Mouse (Mus musculus): ENCODE results near the gene Ppp1r14b. TPM values are rescaled to one million over a fixed set of nuclear protein-coding genes. Genes with fewer than 3 reads are reported as not detected.

Gene Ppp1r14b
- total and polyA plus RNA-seq, 3 experiments: 123 to 288 (median 156) TPM

- DNase-seq: peak; percentile 76
These were observed 1.1 kb downstream of the Ppp1r14b start, which contains the start of gene Plcb3 for GRCm38 (mm10) chr19:6975537-6976521. Gene Plcb3 (minus strand): TSS chr19:6976470.

DNA sequence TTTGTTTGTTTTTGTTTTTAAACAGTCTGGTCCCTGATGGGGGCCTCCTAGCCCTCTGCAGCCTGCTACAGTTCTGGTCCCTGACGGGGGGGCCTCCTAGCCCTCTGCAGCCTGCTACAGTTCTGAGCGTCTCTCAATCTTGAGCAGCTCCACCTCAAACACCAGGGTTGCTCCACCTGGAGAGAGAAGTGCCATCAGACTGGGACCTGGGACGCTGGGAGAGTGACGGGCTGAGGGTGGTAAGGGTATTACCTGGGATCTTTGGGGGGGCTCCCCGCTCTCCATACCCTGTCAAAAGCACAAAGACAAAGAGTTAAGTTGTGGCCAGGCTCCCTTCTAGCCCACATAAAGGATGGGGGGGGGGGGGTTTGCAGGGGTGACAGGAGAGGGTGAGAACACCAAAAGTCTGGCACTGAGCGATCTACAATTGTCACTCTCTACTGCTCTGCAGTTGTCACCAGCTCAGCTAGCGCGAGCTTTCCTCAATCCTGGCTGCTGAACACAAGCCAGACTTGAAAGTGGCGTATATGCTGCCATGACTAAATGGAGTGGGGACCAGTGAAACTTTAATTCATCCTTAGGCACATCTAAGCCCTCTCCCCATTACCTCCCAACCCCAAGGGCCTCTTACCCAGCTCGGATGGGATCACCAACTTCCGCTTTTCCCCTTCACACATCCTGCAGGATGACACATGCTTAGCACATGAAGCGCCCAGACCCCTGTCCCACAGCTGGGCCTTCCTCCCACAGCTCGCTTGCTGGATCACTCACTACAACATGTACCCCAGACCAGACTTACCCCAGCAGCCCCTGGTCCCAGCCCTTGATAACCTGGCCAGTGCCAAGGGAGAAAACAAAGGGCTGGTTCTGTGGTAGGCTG, 3.2 kb downstream of the Ppp1r14b start:
- no peak for DNase-seq

DNA sequence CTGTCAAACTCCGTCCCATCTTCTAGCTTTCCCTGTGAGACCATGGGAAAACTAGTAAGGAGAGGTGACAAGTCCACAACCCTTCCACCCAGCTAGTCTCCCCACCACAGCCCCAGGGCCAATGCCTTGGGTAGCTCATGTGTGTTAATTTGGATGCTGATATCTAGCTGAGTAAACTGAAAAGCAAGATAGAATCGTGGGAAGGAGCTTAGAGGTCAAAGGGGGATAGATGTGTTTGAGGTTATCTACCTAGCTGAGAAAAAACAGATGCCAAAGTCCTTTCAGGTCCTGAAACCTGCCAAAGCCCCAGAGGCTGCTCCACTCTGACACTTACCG, 3.8 kb downstream of the Ppp1r14b start:
- no peak for DNase-seq

DNA sequence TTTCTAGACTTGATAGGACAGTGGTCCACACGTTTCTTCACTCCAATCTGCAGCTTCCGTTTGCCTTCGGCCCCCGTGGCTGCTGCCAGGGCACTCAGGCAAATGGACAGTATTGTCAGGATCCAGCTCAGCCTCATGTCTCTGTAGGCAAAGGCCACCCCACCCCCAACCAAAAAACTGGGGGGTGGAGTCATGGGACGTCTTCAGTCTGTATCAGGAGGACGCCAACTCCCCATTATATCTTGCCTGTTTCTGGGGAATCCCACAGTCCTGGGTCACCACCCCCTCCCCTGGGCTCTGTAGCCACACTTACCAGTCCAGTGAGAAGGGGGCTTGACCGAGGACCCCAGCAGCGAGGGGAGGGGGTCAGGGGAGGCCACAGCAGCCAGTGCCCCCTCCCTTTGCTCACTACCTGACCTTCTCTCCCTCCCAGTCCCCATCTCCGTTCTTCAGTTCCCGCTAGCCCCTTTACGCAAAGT, 4.3 kb downstream of the Ppp1r14b start:
- peak; percentile 71 for DNase-seq

- peak; percentile 100 for DNase-seq
These were observed 5.0 kb downstream of the Ppp1r14b start for GRCm38 (mm10) chr19:6979486-6980380.

GRCm38 (mm10) chr19:6980381-6981093, 5.8 kb downstream of the Ppp1r14b start, which contains the start of gene Fkbp2:
Gene Fkbp2 (minus strand): TSS chr19:6980501.
- DNase-seq: peak; percentile 99

DNA sequence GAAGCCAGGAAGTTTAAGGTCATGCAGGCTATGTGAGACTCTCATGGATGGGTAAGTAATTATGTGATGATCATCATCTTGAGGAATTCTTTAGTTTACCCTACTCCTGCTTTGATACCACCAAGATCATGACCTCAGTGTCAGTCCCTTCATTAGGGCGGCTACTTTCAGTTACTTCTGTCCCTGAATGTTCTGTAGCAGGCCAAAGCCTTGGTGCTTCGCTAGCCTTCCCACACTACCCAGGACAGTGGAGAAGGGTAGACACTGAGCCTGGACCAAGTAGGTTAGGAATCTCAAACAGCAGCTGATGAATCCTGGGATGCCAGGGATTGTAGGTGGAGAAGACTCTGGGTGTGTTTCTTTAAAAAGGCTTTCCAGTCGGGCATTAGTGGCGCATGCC, 6.7 kb downstream of the Ppp1r14b start:
- no peak for DNase-seq

DNA sequence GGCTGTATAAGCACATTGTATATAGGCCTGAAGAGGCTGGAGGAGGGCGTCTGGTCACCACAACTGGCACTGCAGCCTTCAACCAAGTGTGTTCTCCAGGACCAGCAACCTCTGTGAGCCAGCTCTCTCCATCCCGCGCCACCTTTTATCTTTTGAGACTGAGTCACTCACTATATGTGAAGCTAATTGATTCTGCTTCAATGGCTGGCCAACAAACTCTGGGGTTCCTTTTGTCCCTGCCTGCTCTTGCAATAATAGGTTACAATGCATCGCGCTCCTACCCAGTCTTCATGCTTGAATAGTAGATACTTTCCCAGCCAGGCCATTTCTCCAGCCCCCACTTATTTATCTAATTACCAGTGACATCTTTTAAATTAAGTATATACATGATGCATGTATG, 8.9 kb downstream of the Ppp1r14b start:
- no peak for DNase-seq

GRCm38 (mm10) chr19:6985300-6985699, 10.5 kb downstream of the Ppp1r14b start:
- DNase-seq: no peak

DNA sequence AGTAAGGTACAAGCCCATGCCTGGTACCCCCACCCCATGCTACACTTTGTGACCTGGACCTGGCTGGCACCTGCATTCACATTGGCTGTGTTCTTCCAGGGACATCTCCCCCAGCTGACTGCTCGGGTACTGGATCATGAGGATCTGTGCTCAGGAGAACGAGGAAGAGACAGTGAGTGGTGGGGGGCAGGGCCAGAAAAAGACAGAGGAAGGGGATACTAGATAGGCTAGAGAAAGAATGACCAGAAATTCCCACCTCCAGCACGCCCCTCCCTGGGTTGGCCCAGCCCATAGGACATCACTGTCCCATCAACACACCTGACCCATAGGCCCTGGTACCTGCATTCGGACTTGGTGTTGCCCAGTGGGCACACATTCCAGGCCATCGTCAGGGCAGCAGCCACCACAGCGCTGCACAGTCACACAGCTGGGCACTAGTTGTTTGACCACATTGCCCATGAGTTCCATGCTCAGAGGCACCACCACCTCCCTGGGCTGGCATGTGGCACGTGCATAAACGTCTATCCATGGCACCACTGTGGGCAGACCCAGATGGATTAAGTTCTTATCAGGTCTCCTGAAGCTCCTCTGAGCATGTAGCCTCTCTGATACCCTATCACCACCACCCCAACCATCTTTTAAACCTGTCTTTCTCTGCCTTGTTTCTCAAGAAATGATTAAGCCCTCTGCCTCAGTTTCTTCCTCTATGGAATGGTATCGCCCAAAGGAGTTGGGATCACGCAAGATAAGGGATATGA, 11.4 kb downstream of the Ppp1r14b start:
- no peak for DNase-seq

DNA sequence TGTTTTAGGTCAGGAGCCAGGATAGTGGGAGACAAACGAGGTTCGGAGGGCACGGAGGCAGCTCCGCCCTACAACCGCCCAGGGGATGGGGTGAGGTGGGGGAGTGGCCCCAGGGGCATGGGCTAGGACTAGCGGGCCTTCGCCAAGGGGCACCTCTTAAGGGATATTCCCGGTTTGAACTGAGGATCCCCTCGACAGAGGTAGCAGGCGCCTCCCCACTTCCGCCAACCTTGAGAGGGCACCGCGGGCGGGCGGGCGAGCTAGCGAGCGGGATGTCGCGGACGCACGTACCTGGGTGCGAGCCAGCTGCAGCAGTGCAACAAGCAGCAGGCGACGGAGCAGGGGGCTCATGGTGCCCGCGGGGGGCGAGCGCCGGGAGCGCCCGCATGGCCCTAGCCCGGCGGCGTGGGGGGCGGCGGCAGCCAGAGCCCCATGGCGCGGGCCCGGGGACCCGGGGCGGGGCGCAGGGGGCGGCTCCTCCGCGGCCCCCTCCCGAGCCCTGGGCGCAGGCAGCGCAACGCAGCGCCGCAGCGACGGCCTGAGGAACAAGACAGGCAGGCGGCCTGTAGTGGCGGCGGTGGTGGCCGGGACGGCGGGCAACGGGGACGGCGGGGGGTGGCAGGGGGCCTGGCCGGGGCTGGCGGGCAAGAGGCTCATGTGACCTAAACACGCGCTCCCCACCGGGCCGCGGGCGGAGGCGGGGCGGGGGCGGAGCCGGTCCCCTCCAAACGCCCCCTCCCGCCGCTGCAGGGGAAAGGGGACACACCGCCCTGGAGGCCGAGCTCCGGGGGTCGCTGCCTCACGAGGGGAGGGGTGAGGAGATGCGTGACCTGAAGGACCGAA, 12.5 kb downstream of the Ppp1r14b start, which contains the start of gene Vegfb:
Vegfb (minus strand) TSS at position 591 of the 843 bp plus-strand sequence.
- peak; percentile 90 for DNase-seq

DNA sequence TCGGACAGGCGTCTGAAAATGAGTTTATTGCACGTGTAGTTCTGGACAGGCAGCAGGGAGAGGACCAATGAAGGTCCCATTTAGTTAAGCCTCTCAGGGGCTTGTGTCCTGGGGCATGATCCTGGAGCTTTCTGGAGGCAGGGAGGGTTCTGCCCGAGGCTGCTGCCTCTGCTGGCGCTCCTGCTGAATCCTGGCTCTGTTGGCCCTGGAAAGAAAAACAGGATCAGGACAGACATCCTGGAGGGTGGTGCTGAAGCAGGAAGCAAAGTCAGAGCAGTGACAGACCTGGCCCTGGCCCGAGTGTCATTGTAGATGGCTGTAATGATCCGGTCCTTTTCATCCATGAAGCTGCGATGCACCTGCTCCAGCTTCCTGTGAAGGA, 13.1 kb downstream of the Ppp1r14b start:
- DNase-seq: no peak

DNA sequence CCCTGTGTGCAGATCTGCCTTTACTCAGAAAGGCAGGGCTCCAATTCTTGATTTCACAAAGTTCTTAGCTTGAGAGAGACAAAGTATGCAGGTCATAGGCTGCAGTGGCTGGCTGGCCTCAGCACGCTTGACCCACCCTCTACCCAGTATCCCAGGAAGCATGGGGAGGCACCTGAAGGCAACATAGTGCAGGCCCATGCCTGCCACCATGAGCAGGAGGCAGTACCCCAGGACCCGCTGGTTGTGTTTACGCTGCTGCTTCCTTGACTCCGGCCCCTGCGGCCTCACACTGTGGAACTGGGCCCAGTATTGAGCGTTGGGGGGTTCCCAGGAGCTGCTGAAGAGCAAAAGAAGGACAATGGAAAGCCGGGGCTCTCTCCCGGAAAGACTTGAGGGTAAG, 14.5 kb downstream of the Ppp1r14b start:
- peak; percentile 9 for DNase-seq

GRCm38 (mm10) chr19:6990712-6991111, 15.9 kb downstream of the Ppp1r14b start:
- DNase-seq: no peak

- peak; percentile 4 for DNase-seq
These were observed 16.4 kb downstream of the Ppp1r14b start for GRCm38 (mm10) chr19:6991166-6991565.

DNA sequence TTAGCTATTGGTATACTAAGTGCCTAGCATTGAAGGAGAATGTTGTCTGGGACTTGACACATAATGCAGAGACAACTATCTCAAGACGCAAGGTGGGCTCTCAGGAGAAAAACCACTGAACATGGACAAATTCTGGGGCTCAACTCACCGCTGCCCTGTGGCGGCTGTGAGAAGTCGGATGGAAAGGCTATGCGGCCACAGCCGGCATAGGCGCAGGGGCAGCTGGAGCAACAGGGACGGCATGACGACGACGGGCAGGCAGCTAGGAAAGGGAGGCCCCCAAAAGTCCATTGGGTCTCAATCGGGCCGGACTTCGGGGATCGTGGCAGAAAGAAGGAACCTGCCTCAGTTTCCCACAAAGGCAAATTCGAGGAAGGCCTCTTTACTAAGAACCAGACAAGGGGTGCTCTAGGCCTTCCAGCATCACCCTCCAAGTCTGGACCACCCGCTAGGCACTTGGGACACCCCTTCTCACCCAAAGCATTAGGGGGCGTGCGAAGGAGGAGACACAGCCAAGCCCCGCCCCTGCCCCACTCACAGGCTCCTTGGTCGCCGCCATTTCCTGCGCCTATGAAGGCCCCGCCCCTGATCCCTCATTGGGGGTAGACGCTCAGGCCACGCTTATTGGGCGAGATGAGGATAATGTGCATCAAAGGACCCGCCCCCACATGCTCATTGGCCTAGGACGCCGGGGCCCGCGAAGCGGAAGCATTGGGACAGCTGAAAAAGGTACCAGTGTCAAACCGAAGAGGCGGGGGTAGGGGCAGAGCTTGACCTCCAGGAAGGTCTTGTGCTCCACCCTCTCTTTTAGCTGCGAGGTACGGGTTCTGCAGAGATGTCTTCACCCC, 17.5 kb downstream of the Ppp1r14b start, which contains the start of gene Dnajc4:
Dnajc4 (minus strand) TSS at position 562 of the 848 bp plus-strand sequence.
- DNase-seq: peak; percentile 97

- peak; percentile 8 for DNase-seq
These were observed 18.4 kb downstream of the Ppp1r14b start for GRCm38 (mm10) chr19:6993011-6993770.

Data from adrenal gland, adult 2 months (tissue).